ENCODE assay signal across 19 mouse cellular contexts in genomic region chr4:62188778-62189177, GRCm38 (mm10). TPM values are rescaled to one million over a fixed set of nuclear protein-coding genes. Genes with fewer than 3 reads are reported as not detected.
"Had no signal": no experiment of that assay in that cellular context is flagged by ENCODE, and none has a peak within 500 bp of the region (broad histone marks: within the 10 kb centered on the region; RNA-seq: fewer than 3 reads in every experiment).

No protein-coding gene starts in this region.

- DNase-seq: lung, adult 18-20 months; lung, embryonic 14.5 days; lung, postnatal 10 days; lung, postnatal 4 days; midbrain, embryonic 14.5 days; retina, postnatal 1 day; right cerebral cortex, adult 18-20 months; thymus, adult 2 months; thymus, postnatal 25 days; thymus, postnatal 4 days had no signal

- H3K4me3 ChIP-seq: midbrain, embryonic 10.5 days; midbrain, embryonic 12.5 days; myocyte; neural tube, embryonic 13.5 days; neural tube, embryonic 15.5 days; stomach, embryonic 15.5 days had no signal

- H3K9ac ChIP-seq: lung, embryonic 14.5 days; midbrain, embryonic 12.5 days; neural tube, embryonic 13.5 days; neural tube, embryonic 15.5 days; stomach, embryonic 15.5 days had no signal

- H3K27ac ChIP-seq: midbrain, embryonic 10.5 days; midbrain, embryonic 12.5 days; neural tube, embryonic 13.5 days; neural tube, embryonic 15.5 days; stomach, embryonic 15.5 days; stomach, postnatal 0 days had no signal

- H3K4me1 ChIP-seq: midbrain, embryonic 10.5 days; midbrain, embryonic 12.5 days; neural tube, embryonic 13.5 days; neural tube, embryonic 15.5 days; stomach, embryonic 15.5 days had no signal

RNA-seq across cellular contexts. Expression of gene Mup21, which starts 38.1 kb away (rescaled TPM):
- total RNA-seq: megakaryocyte, adult 5-6 weeks; megakaryocyte-erythroid progenitor cell, adult 5-6 weeks had no signal

RNA-seq across cellular contexts. Expression of gene Zfp37, which starts 42.1 kb away (rescaled TPM):
- total RNA-seq: megakaryocyte, adult 5-6 weeks; megakaryocyte-erythroid progenitor cell, adult 5-6 weeks had no signal
